Mouse (Mus musculus) testis, adult 2 months (tissue): ENCODE measurements around the gene Pcca. TPM values are rescaled to one million over a fixed set of nuclear protein-coding genes. Genes with fewer than 3 reads are reported as not detected.
"Not testable (repeated sequence)": the region's sequence is repeated elsewhere in the genome, so short reads cannot be mapped to it uniquely, and the experiment has no call there.

Experiments
- H3K27ac ChIP-seq: fragments of 200-500 bp; 2 replicates; pipeline ENCODE4 v1.5.1; 2012; ENCODE audit warnings: low read depth, low read length; ENCODE audit not compliant: control insufficient read depth, insufficient read depth
- H3K27me3 ChIP-seq: fragments of 200-500 bp; 2 replicates; pipeline ENCODE4 v1.6.1; 2012; ENCODE audit warnings: mild to moderate bottlenecking, low read length, moderate library complexity; ENCODE audit not compliant: control insufficient read depth, insufficient read depth
- H3K36me3 ChIP-seq: fragments of 200-500 bp; 2 replicates; pipeline ENCODE4 v1.6.1; 2012; ENCODE audit warnings: mild to moderate bottlenecking, low read length; ENCODE audit not compliant: control insufficient read depth, insufficient read depth
- H3K4me1 ChIP-seq: fragments of 200-500 bp; 2 replicates; pipeline ENCODE4 v1.6.1; 2012; ENCODE audit warnings: low read length; ENCODE audit not compliant: control insufficient read depth, insufficient read depth
- H3K4me3 ChIP-seq: fragments of 200-500 bp; 2 replicates; pipeline ENCODE4 v1.5.1; 2012; ENCODE audit warnings: low read depth, mild to moderate bottlenecking, low read length, moderate library complexity, mixed read lengths; ENCODE audit not compliant: control insufficient read depth
- CTCF ChIP-seq: fragments of 200-500 bp; IDR thresholded peaks from 2 replicates; pipeline ENCODE4 v1.5.1; 2012; ENCODE audit warnings: low read depth, mild to moderate bottlenecking, inconsistent platforms, low read length, moderate library complexity; ENCODE audit not compliant: control insufficient read depth, insufficient read depth, insufficient replicate concordance
- POLR2A ChIP-seq: fragments of 200-500 bp; IDR thresholded peaks from 2 replicates; pipeline ENCODE4 v1.6.1; 2012; ENCODE audit warnings: low read depth, mild to moderate bottlenecking, inconsistent platforms, low read length, moderate library complexity; ENCODE audit not compliant: control insufficient read depth
- polyA plus RNA-seq: library from polyadenylated mRNA; depleted of rRNA; stranded (reverse); fragments of >200 nt; gene quantifications from 2 replicates; pipeline ENCODE4 v1.2.3, GENCODE M21; 2012

Pcca gene
- polyA plus RNA-seq, 1 experiment: 47.4 TPM

GRCm38 (mm10) chr14:122528475-122528874 lies 5.6 kb upstream of the Pcca start:
- Histone ChIP-seq H3K36me3 (no peaks in the 10 kb centered on the region), H3K27me3 (no peaks in the 10 kb centered on the region), H3K4me3 (no peak overlapping the region), H3K4me1 (no peaks in the 10 kb centered on the region), H3K27ac (no peak overlapping the region)
- no peak for TF ChIP-seq CTCF
- TF ChIP-seq POLR2A: no peak

GRCm38 (mm10) chr14:122535986-122536385 lies 1.9 kb downstream of the Pcca start:
- no peak for TF ChIP-seq POLR2A
- no peak for TF ChIP-seq CTCF
- no peak overlapping the region for H3K27ac ChIP-seq
- no peaks in the 10 kb centered on the region for H3K27me3 ChIP-seq
- H3K4me1 ChIP-seq: no peaks in the 10 kb centered on the region
- H3K4me3 ChIP-seq: no peak overlapping the region
- H3K36me3 ChIP-seq: no peaks in the 10 kb centered on the region

- Histone ChIP-seq H3K27ac (no peak overlapping the region), H3K4me3 (no peak overlapping the region), H3K27me3 (no peaks in the 10 kb centered on the region), H3K4me1 (no peaks in the 10 kb centered on the region), H3K36me3 (no peaks in the 10 kb centered on the region)
- TF ChIP-seq POLR2A: no peak
- TF ChIP-seq CTCF: no peak
These were observed 14.3 kb downstream of the Pcca start for GRCm38 (mm10) chr14:122548421-122548820.

GRCm38 (mm10) chr14:122548905-122549304 lies 14.8 kb downstream of the Pcca start:
- Histone ChIP-seq H3K36me3 (no peaks in the 10 kb centered on the region), H3K27ac (no peak overlapping the region), H3K4me3 (no peak overlapping the region), H3K27me3 (no peaks in the 10 kb centered on the region), H3K4me1 (no peaks in the 10 kb centered on the region)
- TF ChIP-seq POLR2A (no peak), CTCF (no peak)

GRCm38 (mm10) chr14:122552761-122553445 lies 18.8 kb downstream of the Pcca start:
- H3K36me3 ChIP-seq: no peaks in the 10 kb centered on the region
- no peaks in the 10 kb centered on the region for H3K27me3 ChIP-seq
- H3K27ac ChIP-seq: no peak overlapping the region
- no peaks in the 10 kb centered on the region for H3K4me1 ChIP-seq
- no peak overlapping the region for H3K4me3 ChIP-seq
- no peak for TF ChIP-seq CTCF
- TF ChIP-seq POLR2A: no peak

GRCm38 (mm10) chr14:122557353-122557752 lies 23.2 kb downstream of the Pcca start:
- no peak for TF ChIP-seq POLR2A
- TF ChIP-seq CTCF: no peak
- Histone ChIP-seq H3K4me1 (no peaks in the 10 kb centered on the region), H3K27me3 (no peaks in the 10 kb centered on the region), H3K36me3 (no peaks in the 10 kb centered on the region), H3K4me3 (no peak overlapping the region), H3K27ac (no peak overlapping the region)

- not testable (repeated sequence) for H3K27me3 ChIP-seq
These were observed 26.8 kb downstream of the Pcca start for GRCm38 (mm10) chr14:122560893-122561452.

GRCm38 (mm10) chr14:122570862-122571261 lies 36.7 kb downstream of the Pcca start:
- H3K4me3 ChIP-seq: no peak overlapping the region

More at GRCm38 (mm10) chr14:122560893-122561452, 26.8 kb downstream of the Pcca start:
- not testable (repeated sequence) for H3K4me3 ChIP-seq, H3K36me3 ChIP-seq, H3K27ac ChIP-seq, H3K4me1 ChIP-seq

More at GRCm38 (mm10) chr14:122570862-122571261, 36.7 kb downstream of the Pcca start:
- no peak for TF ChIP-seq CTCF
- TF ChIP-seq POLR2A: no peak
- H3K27me3 ChIP-seq: no peaks in the 10 kb centered on the region
- no peaks in the 10 kb centered on the region for H3K36me3 ChIP-seq
- H3K4me1 ChIP-seq: no peaks in the 10 kb centered on the region
- H3K27ac ChIP-seq: no peak overlapping the region
